18 mouse cellular contexts compared by ENCODE assay signal in the genomic region with DNA sequence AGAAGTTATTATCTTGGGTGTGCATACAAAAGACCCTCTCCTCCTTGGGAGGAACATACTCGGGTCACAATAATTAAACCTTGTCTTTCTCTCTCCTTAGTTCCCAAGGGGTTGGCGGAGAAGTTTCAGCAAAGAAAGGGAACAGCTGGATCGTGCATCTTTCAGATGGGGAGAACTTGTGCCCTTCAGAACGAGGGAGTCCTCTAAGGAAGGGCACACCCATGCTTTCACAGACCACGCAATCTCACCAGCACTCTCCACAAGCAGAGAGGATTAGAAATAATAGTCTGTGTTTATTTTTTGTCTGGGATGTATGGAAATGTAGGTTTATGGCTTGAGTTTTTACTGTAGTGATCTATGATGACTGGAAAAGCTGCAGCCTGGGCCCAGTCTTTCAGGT.
"Had no signal": no experiment of that assay in that cellular context is flagged by ENCODE, and none has a peak within 500 bp of the region (broad histone marks: within the 10 kb centered on the region; RNA-seq: fewer than 3 reads in every experiment).

No protein-coding gene starts in this region.

- DNase-seq: kidney, adult 2 months; left cerebral cortex, postnatal 4 days; liver, postnatal 0 days; right cerebral cortex, adult 18-20 months; right cerebral cortex, postnatal 14 days; right cerebral cortex, postnatal 4 days; thymus, postnatal 25 days had no signal

- ATAC-seq: intestine, embryonic 16.5 days; liver, postnatal 0 days; lung, postnatal 0 days; midbrain, embryonic 15.5 days had no signal

- H3K27ac ChIP-seq: limb, embryonic 12.5 days; limb, embryonic 15.5 days; liver, embryonic 14.5 days; macrophage; midbrain, embryonic 12.5 days; midbrain, embryonic 15.5 days; neural tube, embryonic 12.5 days; neural tube, embryonic 15.5 days had no signal

- H3K4me1 ChIP-seq: limb, embryonic 12.5 days; limb, embryonic 15.5 days; midbrain, embryonic 12.5 days; midbrain, embryonic 15.5 days; neural tube, embryonic 12.5 days; neural tube, embryonic 15.5 days had no signal

- H3K4me2 ChIP-seq: limb, embryonic 12.5 days; limb, embryonic 15.5 days; liver, embryonic 11.5 days; midbrain, embryonic 12.5 days; midbrain, embryonic 15.5 days; neural tube, embryonic 12.5 days; neural tube, embryonic 15.5 days had no signal

- H3K9me3 ChIP-seq: limb, embryonic 15.5 days; midbrain, embryonic 12.5 days; midbrain, embryonic 15.5 days; neural tube, embryonic 12.5 days; neural tube, embryonic 15.5 days had no signal

- H3K36me3 ChIP-seq: limb, embryonic 12.5 days; limb, embryonic 15.5 days; midbrain, embryonic 12.5 days; midbrain, embryonic 15.5 days; neural tube, embryonic 12.5 days; neural tube, embryonic 15.5 days had no signal

- H3K9ac ChIP-seq: limb, embryonic 12.5 days; limb, embryonic 15.5 days; liver, embryonic 14.5 days; liver, postnatal 0 days; midbrain, embryonic 12.5 days; midbrain, embryonic 15.5 days; neural tube, embryonic 12.5 days; neural tube, embryonic 15.5 days had no signal

- H3K27me3 ChIP-seq: limb, embryonic 15.5 days; midbrain, embryonic 12.5 days; midbrain, embryonic 15.5 days; neural tube, embryonic 12.5 days; neural tube, embryonic 15.5 days had no signal

- H3K4me3 ChIP-seq: limb, embryonic 12.5 days; limb, embryonic 15.5 days; midbrain, embryonic 12.5 days; midbrain, embryonic 15.5 days; neural tube, embryonic 12.5 days; neural tube, embryonic 15.5 days had no signal
